Mouse (Mus musculus) spleen, embryonic (tissue): ENCODE data around the gene Thap3.

Source experiments
- CTCF ChIA-PET: fragments of 350-600 bp; sonication (Branson Sonifier 250); formaldehyde crosslinking; loops from one replicate; lab custom pipeline; 2022; lab: Charles Lee

Thap3 gene

DNA sequence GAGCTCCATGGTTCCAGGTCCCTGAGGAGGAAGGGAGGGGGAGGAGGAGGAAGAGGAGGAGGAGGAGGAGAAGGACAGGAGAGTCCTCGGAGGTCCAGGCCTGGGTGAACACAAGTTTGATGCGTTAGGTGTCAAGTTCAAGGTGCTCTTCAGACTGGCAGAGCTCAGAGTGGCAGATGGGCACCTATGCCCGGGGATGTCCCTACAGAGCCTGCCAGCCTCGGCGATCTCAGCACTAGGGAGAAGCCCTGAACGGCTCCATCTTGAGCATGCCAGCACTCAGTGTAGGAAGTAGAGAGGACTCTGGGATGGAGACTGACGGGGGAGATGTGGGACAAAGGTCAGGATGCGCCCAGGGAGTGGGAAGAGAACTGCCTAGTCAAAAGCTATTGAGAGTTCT is 2.1 kb downstream of the Thap3 start:
- CTCF ChIA-PET = no interaction called here

DNA sequence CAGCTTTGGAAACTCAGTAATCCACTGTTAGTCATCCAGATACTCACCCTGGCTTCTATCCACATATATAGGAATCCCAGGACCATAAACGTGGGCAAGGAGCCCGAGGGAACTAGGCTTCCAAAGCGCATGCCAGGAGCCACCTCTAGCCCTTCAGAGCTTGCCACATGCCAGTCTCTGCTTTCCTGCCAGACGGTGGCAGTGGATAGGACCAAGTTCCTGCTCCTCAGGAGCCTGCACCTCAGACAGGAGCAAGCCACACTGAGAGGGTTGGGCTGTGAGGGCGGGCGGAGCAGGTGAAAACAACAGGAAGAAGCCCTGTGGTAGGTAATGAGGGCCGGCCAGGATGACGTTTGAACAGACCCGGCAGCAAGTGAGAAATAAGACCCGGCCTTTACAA is 2.9 kb downstream of the Thap3 start:
- CTCF ChIA-PET = no interaction called here

DNA sequence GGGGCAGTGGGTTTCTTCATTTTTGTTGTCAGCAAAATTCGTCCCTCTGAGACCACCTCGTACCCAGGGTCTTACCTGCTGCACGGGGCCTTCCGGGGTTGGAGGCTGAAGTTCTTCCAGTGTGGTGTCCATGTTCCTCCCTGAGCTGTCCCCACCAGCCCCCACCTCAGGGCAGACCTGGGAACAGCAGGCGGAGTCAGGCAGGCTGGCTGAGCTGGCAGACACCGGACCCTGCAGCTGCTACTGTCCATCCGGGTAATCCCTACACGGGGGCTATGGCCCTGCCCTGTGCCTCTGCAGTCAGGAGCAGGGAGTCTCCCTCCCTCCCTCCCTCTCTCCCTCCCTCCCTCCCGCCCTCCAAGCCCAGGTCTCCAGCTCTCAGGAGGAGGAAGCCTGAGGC is 5.2 kb downstream of the Thap3 start:
- CTCF ChIA-PET = no interaction called here

DNA sequence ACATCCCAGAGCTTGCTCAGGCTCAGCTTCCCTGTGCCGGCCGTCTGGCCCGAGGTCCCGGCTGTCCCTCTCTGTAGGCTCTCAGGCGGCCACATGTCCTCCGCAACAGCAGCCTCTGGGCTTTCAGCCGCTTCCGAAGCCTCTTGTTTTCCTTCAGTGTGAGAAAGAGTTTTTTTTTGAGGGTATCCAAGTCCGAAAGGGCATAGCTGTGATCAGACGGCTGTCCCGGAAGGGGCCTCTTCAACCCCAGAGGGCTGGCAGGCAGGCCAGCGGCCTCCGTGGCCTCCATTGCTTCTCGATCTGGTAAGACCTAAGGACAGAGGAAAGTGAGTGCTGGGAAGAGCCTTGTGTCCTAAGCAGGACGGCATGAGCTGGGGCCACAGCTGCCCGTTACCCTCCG is 5.8 kb downstream of the Thap3 start:
- CTCF ChIA-PET = no interaction called here

DNA sequence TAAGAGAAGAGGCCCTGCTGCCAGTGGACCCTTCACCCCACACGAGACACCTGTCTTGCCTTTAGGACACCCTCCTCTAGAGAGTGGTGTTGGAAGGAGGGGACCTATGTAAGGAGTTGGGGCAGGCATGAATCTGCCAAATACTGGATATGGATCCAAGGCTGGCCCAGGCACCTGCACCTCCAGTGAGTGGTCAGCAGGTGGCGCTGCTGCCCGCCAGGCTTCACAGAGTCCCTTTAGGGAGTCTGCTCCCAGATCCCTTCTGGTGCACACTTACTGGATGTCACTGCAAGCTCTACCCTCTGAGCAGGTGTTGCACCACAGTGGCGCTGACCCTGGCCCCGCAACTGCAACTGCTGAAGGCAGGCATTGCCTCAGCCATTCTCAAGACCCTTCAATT is 7.4 kb downstream of the Thap3 start:
- CTCF ChIA-PET = interaction anchor here (0.9 to 1.5 kb wide), 2 partner anchors 45 to 114 kb away, joined by 3 to 4 read pairs; no protein-coding TSS in a partner anchor

DNA sequence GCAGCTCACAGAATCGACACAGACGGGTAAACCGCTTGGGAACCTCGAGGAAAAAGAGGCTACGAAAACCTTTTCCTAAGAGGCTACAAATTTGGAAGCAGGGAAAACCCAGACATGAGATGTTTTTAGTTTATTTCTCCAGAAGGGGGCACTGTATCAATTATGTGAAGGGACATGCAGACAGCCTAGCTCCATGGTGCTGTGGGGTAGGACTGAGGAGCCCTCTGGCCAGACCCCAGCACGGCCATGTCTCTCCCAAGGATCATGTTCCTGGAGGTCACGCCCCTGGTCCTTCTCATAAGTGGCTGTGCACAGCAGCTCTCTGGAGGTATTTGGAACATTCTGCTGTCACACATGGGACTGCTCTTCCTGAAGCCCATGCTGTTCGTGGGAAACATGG is 8.1 kb downstream of the Thap3 start:
- CTCF ChIA-PET = interaction anchor here (0.6 to 1.5 kb wide), 6 partner anchors 8 to 203 kb away, joined by 3 to 9 read pairs (median 4); partner anchors contain the start of gene Thap3

DNA sequence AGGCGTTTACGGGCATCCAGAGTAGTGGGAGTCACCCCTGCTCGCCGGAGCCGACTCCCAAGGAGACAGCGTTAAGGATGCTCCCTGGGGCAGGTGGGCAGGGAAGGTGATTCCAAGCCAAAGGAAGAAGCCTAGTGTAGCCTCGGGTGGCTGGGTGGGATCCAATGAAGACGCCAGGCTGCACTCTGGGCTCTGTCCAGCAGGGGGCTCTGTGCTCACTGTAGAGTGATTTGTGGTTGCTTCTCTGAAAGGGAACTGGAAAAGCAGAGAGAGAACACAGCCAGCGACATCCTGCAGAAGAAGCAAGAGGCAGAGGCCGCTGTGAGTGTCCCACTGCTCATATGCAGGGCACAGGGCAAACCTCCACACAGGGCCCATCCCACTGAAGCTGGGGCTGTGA is 11.0 kb downstream of the Thap3 start:
- CTCF ChIA-PET = no interaction called here

DNA sequence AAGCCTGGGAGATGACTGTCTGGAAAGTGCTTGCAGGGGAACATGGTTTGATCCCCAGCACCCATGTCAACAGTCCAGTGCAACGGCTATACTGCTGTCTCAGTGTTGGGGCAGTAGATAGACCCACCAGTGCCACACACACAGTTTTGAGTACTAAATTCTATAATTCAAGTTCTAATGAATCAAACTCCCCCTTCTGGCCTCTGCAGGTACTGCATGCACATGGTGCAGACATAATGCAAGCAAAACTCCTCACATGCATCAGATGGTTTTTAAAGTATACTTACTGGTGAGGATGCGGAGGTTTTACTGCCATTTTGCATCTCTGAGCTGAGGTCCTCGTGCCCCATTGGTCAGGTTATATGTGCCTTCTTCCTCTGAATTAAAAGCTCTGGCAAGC is 13.4 kb downstream of the Thap3 start:
- CTCF ChIA-PET = no interaction called here

DNA sequence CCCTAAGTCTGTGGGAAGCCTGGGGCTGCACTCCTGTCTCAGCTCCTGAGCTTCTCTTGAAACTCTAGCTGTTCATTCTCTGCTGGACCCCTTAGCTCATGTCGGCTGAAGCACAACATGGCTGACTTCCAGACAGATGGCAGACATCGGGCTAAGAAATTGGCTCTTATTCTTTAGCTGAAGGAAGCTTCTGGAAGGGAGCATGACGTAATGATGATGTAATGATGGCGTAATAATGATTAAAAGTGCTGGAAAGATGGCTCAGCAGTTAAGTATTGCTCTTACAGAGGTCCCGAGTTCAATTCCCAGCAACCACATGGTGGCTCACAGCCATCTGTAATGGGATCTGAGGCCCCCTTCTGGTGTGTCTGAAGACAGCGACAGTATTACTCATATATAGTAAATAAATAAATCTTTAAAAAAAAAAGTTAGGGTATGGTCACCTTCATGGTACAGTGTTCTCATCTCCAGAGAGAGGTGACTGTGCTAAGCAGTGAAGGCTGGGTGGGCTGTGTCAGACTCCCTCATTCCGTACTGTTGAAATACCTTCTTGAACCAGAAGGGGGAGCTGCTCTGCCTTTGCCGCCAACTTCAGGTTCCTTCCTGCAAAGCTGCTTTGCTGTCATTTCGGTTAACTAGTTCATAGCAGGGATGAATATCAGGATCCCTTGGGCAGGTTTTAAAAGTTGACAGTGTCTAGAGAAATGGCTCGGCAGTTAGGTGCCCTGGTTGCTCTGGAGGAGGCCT is 16.4 kb downstream of the Thap3 start:
- CTCF ChIA-PET = no interaction called here

DNA sequence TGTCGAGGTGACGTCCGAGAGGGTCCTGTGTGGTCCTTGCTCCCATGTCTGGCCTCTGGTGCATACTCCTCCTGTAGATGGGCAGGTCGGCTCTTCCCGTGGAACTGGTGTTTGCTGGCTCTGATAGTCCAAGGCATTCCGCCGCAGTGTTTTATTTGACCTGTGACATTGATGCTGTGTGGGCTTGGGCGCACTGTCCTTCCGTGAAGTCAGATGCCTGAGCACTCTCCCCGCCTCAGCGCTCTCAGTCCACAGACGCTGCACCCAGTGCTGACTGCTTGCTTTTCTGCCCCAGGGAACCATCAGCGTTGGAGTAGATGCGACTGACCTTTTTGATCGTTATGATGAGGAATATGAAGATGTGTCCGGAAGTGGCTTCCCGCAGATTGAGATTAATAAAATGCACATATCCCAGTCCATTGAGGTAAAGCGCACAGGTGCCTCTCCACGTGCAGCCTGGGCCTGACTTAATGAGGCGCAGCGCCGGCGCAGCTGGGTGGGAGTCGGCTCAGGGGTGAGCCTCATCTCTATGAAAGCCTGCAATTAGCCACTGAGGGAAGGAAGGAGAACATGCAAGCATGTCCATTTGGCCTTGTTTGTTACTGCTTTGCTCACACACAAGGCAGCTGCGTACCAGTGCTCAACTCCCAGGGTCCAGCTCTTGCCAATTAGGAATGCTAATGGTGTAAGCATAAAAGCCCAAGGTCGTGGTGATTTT is 20.4 kb downstream of the Thap3 start:
- CTCF ChIA-PET = interaction anchor here (0.6 kb wide), 1 partner anchor 41 kb away, joined by 3 read pairs; no protein-coding TSS in a partner anchor

DNA sequence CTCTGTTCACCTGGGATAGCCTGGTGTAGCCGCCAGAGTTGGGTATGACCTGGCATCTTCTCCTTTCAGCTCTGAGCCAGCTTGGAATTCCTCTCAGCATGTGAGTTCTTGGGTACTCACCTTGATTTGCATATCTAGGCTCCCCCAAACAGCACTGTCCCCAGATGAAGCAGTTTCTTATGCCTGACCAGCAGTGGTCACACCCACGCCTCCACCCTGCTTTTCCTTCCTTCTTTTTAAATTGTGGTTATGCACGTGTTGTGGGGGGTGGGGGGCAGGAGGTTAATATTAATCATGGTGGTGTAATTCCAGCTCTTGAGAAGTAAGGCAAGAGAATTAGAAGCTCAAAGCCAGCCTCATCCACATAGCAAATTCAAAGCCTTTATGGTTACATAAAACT is 26.0 kb downstream of the Thap3 start:
- CTCF ChIA-PET = no interaction called here

DNA sequence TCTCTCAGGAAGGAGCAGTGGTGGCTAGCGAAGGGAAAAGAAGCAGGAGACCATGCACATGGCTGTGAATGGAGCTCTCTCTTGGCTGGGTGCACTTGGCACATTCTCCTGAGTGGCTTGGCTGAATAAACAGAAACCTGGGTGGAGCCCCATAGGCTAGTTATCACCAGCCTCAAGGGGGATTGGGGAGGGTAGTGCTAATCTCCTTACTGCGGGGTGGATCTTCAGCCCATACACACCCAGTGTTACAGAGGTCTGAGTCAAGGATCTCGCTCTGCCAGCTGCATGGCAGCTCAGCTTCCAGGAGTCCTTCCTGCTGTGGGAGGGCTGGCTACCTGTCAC is 28.3 kb downstream of the Thap3 start:
- CTCF ChIA-PET = no interaction called here

DNA sequence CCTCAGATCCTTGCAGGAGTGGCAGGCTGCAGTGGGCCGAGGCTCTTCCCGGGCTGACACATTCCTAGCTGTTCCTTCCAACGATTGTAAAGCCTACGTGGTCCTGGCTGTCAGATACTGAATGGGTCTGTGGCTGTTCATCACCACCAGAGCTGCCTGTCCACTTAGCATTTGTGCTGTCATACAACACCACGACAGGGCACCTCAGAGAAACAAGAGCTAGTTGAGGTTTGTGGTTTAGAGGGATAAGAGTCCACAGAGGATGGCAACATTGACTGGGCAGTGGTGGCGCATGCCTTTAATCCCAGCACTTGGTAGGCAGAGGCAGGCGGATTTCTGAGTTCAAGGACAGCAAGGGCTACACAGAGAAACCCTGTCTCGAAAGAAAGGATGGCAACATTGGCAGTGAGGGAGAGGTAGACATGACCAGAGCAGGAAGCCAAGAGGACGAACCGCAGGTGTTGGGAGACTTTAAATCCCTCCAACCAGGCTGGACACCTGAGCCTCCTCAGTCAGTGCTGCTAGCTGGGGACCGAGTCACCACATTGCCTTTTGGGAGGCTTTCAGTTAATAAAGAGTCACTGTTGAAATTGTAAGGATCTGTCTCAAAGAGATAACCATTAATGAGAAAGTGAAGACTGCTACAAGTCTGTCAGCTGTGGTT is 28.8 kb downstream of the Thap3 start:
- CTCF ChIA-PET = no interaction called here

DNA sequence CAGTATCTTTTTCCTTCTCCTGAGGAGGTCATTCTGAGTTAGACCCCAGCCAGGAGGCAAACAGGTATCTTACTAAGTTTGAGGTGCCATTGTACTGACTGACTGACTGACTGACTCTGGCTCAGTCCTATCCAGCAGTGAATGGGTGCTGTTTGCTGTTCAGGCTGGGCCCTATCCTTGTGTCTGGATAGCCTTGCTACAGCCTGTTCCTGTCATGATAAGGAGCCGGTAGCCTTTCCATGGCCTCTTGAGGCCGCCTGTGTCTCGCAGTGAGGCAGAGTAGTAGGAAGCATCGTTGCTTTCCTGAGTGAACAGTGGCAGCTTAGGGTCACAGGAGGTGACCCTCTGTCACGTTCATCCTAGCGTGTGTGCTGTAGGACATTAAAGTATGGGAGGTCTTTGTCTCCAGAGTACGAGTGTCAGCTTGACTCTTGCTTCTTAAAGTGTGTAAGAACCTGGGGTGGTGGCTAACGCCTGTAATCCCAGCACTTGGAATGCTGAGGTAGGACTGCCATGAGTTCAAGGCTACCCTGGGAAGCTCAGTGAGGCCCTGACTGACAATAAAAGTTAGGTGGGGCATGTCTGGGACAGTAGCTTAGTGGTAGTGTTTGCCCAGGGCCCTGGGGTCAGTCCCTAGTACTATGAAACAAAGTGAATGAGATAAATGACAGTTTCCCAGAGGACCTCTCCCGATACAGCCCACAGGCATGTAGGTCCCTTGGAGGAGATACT is 31.0 kb downstream of the Thap3 start:
- CTCF ChIA-PET = no interaction called here

DNA sequence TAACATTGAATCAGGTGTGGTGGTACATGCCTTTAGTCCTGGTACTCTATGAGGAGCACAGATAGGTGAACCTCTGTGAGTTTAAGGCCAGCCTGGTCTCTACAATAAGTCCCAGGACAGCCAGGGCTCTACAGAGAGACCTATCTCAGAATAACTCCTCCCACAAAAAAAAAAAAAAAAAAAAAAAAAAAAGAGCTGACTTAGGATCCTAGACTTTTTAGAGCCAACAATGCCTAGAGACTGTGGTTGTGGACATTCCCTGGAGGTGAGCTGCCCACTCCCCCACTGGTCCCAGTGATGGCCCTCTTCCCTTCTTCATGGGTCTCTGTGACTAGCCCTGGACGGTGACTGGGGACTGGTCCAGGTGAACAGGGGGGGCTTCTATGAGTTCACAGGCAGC is 33.0 kb downstream of the Thap3 start:
- CTCF ChIA-PET = interaction anchor here (0.6 kb wide), 1 partner anchor 1672 kb away, joined by 13 read pairs; no protein-coding TSS in a partner anchor

DNA sequence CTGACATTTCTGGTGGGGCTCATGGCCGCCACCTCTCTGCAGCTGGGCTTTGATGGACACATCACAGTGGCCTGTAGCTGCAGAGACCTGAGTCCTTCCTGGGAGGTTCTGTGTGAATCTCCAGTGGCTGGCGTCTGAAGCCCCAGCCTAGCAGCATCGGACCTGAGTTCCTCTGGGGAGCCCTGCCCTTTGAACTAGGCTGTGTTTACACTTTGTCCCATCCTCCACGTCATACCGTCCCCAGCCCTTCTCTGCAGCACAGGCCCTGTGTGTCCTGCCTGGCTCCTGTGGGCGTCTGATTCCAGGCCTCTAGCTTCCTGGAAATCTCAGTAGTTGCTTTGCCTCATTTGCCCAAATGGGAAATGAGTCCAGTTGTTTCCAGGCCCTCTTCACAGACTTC is 35.6 kb downstream of the Thap3 start:
- CTCF ChIA-PET = interaction anchor here (0.6 kb wide), 1 partner anchor 34 kb away, joined by 12 read pairs; no protein-coding TSS in a partner anchor

DNA sequence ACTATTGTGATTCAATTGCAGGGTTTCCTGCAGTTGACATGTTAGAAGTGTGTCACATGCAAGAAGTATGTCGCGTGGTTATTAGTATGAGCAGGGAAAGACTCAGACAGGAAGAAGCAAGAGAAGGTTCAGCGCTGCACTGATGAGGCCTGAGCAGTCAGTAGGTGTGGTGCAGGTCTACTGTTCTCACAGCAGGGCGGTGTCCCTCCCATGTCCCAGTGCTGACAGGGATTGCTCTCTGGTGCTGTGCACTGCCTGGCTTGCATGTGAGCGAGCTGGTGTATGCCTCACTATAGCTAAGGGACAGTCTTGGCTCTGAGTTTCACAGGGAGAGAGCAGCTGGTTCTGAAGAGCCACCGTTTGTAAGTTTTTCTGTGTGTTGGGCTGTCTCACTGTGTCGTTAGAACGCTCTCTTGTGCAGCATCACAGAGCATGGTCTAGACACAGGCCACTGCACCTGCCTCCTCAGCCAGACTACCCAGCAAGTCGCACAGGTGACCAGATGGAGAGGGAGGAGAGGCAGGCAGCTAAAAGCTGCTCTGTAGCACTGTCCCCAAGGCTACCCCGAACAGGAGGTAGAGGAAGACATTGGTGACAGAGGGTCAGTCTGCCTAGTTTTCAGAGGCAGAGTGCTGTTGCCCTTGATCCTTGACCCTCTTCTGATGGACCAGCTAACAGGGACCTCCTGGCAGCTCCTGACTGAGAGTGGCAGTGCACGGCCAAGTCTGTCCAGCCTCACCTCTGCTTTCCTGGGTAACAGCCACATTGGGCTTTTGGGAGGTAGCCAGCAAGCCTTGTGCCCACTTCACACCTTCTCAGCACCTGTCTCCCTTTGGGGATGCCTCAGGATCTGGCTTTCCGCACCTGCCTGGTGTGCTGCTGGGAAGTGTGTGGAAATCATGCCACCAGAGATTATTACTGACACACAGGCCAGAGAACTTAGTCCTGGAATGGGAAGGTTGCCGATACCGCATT is 40.0 kb downstream of the Thap3 start:
- CTCF ChIA-PET = no interaction called here

DNA sequence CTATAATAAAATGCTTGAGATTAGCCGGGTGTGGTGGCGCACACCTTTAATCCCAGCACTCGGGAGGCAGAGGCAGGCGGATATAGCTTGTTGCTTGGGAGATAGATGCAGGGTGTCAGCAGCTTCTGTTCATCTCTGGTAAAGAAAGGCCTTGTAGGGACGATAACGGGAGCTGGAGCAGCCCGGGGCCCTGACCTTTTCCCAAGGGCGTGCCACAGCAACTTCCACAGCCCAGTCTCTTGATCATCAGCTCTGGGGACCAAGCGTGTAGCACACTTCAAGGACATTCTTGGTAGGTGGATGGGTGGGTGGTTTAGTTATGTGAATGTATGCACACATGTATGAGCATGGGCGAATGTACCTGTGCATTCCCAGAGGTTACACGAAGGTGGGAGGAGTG is 42.6 kb downstream of the Thap3 start:
- CTCF ChIA-PET = interaction anchor here (0.6 kb wide), 1 partner anchor 153 kb away, joined by 4 read pairs; no protein-coding TSS in a partner anchor

DNA sequence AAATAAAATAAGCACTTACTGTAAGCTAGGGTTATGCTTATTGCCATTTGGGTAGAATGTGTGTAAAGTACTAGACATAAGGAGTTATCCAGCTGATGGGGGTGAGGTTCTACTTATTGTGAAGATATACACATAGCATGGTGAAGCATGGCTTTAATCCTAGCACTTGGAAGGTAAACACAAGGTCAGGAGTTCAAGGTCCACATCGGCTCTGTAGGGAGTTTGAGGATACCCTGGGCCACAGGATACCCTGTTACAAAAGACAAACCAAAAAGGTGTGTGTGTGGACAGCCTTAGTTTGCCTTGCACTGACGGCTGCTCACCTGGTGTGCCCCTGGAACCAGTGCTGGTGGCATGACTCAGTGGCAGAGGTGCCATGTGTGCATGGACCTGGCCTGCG is 50.7 kb downstream of the Thap3 start:
- CTCF ChIA-PET = no interaction called here

DNA sequence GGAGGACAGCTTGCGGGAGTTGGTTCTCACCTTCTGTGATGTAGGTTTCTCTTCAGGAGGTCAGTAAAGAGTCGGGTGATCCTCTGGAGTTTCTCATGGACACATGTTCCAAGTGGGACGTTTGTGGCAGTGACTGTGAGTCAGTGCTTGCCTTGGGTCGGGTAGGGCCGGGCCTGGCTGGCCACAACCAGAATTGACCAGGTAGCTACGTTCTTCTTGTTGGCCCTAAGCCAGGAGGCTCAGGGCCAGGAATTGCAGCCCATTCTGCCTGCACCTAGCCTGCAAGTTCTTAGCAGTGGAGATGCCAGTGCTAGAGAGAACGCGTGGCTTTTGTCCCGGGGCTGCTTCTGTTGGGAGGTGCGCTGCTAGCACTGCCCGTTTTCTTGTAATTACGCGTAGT is 51.4 kb downstream of the Thap3 start:
- CTCF ChIA-PET = no interaction called here

DNA sequence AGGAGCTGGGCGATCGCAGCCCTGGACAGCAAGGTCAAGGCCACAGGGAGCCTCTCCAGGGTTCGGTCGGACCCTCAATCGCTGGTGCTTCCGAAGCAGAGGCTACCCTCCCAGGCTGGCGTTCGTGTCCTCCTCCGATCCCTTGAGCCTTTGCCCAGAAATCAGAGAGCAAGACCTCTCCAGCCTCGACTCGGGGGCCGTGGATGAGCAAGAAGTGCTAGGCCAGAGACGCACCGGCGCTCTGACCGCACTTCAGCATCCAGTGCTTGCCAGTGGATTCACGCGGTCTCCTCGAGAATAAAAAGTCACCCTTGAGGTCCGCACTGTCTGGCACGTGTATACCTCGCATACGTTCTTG is 54.6 kb downstream of the Thap3 start:
- CTCF ChIA-PET = interaction anchor here (0.6 kb wide), 1 partner anchor 148 kb away, joined by 3 read pairs; no protein-coding TSS in a partner anchor
